Mouse (Mus musculus): ENCODE measurements around the gene Pramef12. TPM values are rescaled to one million over a fixed set of nuclear protein-coding genes. Genes with fewer than 3 reads are reported as not detected.
"Not testable (repeated sequence)": the region's sequence is repeated elsewhere in the genome, so short reads cannot be mapped to it uniquely, and the experiment has no call there.

The Pramef12 gene
- total and polyA plus RNA-seq, 2 experiments from 2014 or later, result not detected

- H3K9me3 ChIP-seq (ENCODE audit: low read length), result peaks cover 34% of the 10 kb centered on the region
- no peaks in the 10 kb centered on the region for H3K36me3 ChIP-seq (ENCODE audit: insufficient read depth)
- no peaks in the 10 kb centered on the region for H3K4me1 ChIP-seq (ENCODE audit: insufficient read depth)
- TF ChIP-seq CTCF (IDR thresholded peaks at IDR 0.05; ENCODE audit: low read depth), result no peak
- 49% methylated on average over 3 of the region's 3 CpGs for WGBS
- H3K4me2 ChIP-seq (ENCODE audit: low read depth), result no peak overlapping the region
- ATAC-seq, result no peak
- H3K27me3 ChIP-seq (ENCODE audit: insufficient read depth, low read length), result no peaks in the 10 kb centered on the region
- no peak overlapping the region for H3K27ac ChIP-seq (ENCODE audit: low read depth, low read length)
- no peak overlapping the region for H3K4me3 ChIP-seq (ENCODE audit: low read depth, low read length)
- DNase-seq, result no peak
- H3K9ac ChIP-seq, result no peak overlapping the region
Observed at GRCm38 (mm10) chr4:144396316-144396715, 11.9 kb downstream of the Pramef12 start.

DNA sequence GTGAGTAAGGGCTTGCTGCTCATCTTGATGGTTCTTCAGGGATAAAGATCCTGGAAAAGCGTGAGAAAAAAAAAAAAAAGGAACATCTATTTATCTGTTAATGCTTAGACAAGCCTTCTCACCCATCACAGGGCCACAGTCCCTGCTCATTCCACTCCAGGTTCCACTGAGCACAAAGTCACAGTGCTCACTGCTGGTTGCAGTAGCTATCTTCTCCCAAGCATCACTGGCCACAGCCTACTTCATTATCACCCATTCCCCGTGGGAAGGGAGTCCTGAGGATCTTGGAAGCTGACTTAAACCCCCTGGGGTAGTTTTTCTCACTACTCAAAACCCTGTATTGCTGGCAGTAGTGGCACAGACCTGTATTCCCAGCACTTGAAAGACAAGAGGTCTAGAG lies 30.4 kb downstream of the Pramef12 start, which contains the start of gene Pramef20:
TSS of gene Pramef20 (minus strand) at position 23 of the 400 bp plus-strand sequence.
- H3K27ac ChIP-seq (ENCODE audit: low read depth, low read length), result no peak within 1 kb of the TSS
- TF ChIP-seq CTCF (IDR thresholded peaks at IDR 0.05; ENCODE audit: low read depth), result no peak
- H3K4me1 ChIP-seq (ENCODE audit: insufficient read depth), result no peaks in the 10 kb centered on the region
- no peak within 1 kb of the TSS for H3K4me2 ChIP-seq (ENCODE audit: low read depth)
- no peaks in the 10 kb centered on the region for H3K27me3 ChIP-seq (ENCODE audit: insufficient read depth, low read length)
- H3K4me3 ChIP-seq (ENCODE audit: low read depth, low read length), result no peak within 1 kb of the TSS
- no peak for ATAC-seq
- DNase-seq, result no peak
- WGBS, result 50% methylated on average over 2 of the region's 2 CpGs
- H3K9ac ChIP-seq, result no peak within 1 kb of the TSS
- no peaks in the 10 kb centered on the region for H3K36me3 ChIP-seq (ENCODE audit: insufficient read depth)
- H3K9me3 ChIP-seq (ENCODE audit: low read length), result peaks cover 42% of the 10 kb centered on the region; the same call in 1 of the 2 replicates

- H3K27ac ChIP-seq (ENCODE audit: low read depth, low read length); H3K9ac ChIP-seq; ATAC-seq; H3K4me2 ChIP-seq (ENCODE audit: low read depth); H3K9me3 ChIP-seq (ENCODE audit: low read length); H3K36me3 ChIP-seq (ENCODE audit: insufficient read depth); H3K27me3 ChIP-seq (ENCODE audit: insufficient read depth, low read length); H3K4me3 ChIP-seq (ENCODE audit: low read depth, low read length); H3K4me1 ChIP-seq (ENCODE audit: insufficient read depth); DNase-seq: not testable (repeated sequence)
- 90% methylated on average over 3 of the region's 3 CpGs for WGBS
Observed at GRCm38 (mm10) chr4:144357642-144358041, 50.6 kb downstream of the Pramef12 start, which contains the start of gene Gm13119. TSS of gene Gm13119 (plus strand) at chr4:144357942.

Other genes starting within 250 kb of the Pramef12 start
- not detected in 2 replicates for gene Oog3, start 245.8 kb downstream of the Pramef12 start, total RNA-seq (2014; rRNA removed)
- not detected in 2 replicates for gene Oog3, start 245.8 kb downstream of the Pramef12 start, polyA plus RNA-seq (2015; fragmentation: Nextera tagmentation; extraction: Ambion mirVana)
- not detected in 2 replicates for gene Oog2, start 217.7 kb downstream of the Pramef12 start, total RNA-seq (2014; rRNA removed)
- not detected in 2 replicates for gene Oog2, start 217.7 kb downstream of the Pramef12 start, polyA plus RNA-seq (2015; fragmentation: Nextera tagmentation; extraction: Ambion mirVana)
- not detected in 2 replicates for gene C87977, start 195.1 kb downstream of the Pramef12 start, total RNA-seq (2014; rRNA removed)
- gene C87977, start 195.1 kb downstream of the Pramef12 start, polyA plus RNA-seq (2015; fragmentation: Nextera tagmentation; extraction: Ambion mirVana), result not detected in 2 replicates
- not detected in 2 replicates for gene Pramel5, start 128.0 kb downstream of the Pramef12 start, total RNA-seq (2014; rRNA removed)
- gene Pramel5, start 128.0 kb downstream of the Pramef12 start, polyA plus RNA-seq (2015; fragmentation: Nextera tagmentation; extraction: Ambion mirVana), result not detected in 2 replicates
- not detected in 2 replicates for gene Gm13128, start 78.2 kb downstream of the Pramef12 start, total RNA-seq (2014; rRNA removed)
- not detected in 2 replicates for gene Gm13128, start 78.2 kb downstream of the Pramef12 start, polyA plus RNA-seq (2015; fragmentation: Nextera tagmentation; extraction: Ambion mirVana)
- not detected in 2 replicates for gene Gm13119, start 50.5 kb downstream of the Pramef12 start, total RNA-seq (2014; rRNA removed)
- not detected in 2 replicates for gene Gm13119, start 50.5 kb downstream of the Pramef12 start, polyA plus RNA-seq (2015; fragmentation: Nextera tagmentation; extraction: Ambion mirVana)
- not detected in 2 replicates for gene Pramef20, start 30.5 kb downstream of the Pramef12 start, total RNA-seq (2014; rRNA removed)
- not detected in 2 replicates for gene Pramef20, start 30.5 kb downstream of the Pramef12 start, polyA plus RNA-seq (2015; fragmentation: Nextera tagmentation; extraction: Ambion mirVana)
- not detected in 2 replicates for gene 1700012P22Rik, start 30.3 kb upstream of the Pramef12 start, total RNA-seq (2014; rRNA removed)
- not detected in 2 replicates for gene 1700012P22Rik, start 30.3 kb upstream of the Pramef12 start, polyA plus RNA-seq (2015; fragmentation: Nextera tagmentation; extraction: Ambion mirVana)
- not detected in 2 replicates for gene Gm9944, start 44.9 kb upstream of the Pramef12 start, total RNA-seq (2014; rRNA removed)
- not detected in 2 replicates for gene Gm9944, start 44.9 kb upstream of the Pramef12 start, polyA plus RNA-seq (2015; fragmentation: Nextera tagmentation; extraction: Ambion mirVana)
- gene Aadacl3, start 55.3 kb upstream of the Pramef12 start, total RNA-seq (2014; rRNA removed), result not detected in 2 replicates
- not detected in 2 replicates for gene Aadacl3, start 55.3 kb upstream of the Pramef12 start, polyA plus RNA-seq (2015; fragmentation: Nextera tagmentation; extraction: Ambion mirVana)
- gene 9430007A20Rik, start 111.4 kb upstream of the Pramef12 start, total RNA-seq (2014; rRNA removed), result not detected in 2 replicates
- not detected in 2 replicates for gene 9430007A20Rik, start 111.4 kb upstream of the Pramef12 start, polyA plus RNA-seq (2015; fragmentation: Nextera tagmentation; extraction: Ambion mirVana)
- gene Gm13124, start 156.7 kb upstream of the Pramef12 start, total RNA-seq (2014; rRNA removed), result not detected in 2 replicates
- not detected in 2 replicates for gene Gm13124, start 156.7 kb upstream of the Pramef12 start, polyA plus RNA-seq (2015; fragmentation: Nextera tagmentation; extraction: Ambion mirVana)
- not detected in 2 replicates for gene Aadacl4, start 205.2 kb upstream of the Pramef12 start, total RNA-seq (2014; rRNA removed)
- gene Aadacl4, start 205.2 kb upstream of the Pramef12 start, polyA plus RNA-seq (2015; fragmentation: Nextera tagmentation; extraction: Ambion mirVana), result not detected in 2 replicates